Mouse (Mus musculus): ENCODE measurements around the gene 1600015I10Rik. TPM values are rescaled to one million over a fixed set of nuclear protein-coding genes. Genes with fewer than 3 reads are reported as not detected.

The 1600015I10Rik gene
- polyA plus RNA-seq, 1 experiment from 2014 or later = not detected

DNA sequence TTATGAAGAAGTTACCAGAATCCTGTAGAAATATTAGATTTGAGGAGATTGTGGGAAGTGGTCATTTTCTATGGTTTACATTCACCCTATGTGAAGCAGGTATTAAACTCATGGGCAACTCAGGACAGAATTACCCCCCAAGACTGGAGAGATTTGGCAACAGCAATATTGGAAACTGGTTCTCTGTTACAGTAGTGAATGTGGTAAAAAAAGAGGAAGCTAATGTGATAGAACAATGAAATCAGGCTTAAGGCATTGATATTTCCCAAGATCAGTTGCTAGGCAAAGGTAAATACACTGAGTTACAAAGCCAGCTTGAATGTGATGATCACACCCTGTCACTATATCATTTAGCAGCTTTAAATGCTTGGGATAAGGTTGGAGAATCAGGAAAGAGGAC is 38.2 kb downstream of the 1600015I10Rik start:
- Histone ChIP-seq H3K4me2 (no peak overlapping the region), H3K9me3 (replicated peaks) (no peaks in the 10 kb centered on the region), H3K4me3 (replicated peaks) (no peak overlapping the region), H3K4me1 (replicated peaks) (no peaks in the 10 kb centered on the region), H3K27ac (no peak overlapping the region), H3K9ac (no peak overlapping the region), H3K27me3 (no peaks in the 10 kb centered on the region), H3K36me3 (no peaks in the 10 kb centered on the region)
- ATAC-seq (ENCODE audit: low read depth) = no peak
- DNase-seq = no peak

DNA sequence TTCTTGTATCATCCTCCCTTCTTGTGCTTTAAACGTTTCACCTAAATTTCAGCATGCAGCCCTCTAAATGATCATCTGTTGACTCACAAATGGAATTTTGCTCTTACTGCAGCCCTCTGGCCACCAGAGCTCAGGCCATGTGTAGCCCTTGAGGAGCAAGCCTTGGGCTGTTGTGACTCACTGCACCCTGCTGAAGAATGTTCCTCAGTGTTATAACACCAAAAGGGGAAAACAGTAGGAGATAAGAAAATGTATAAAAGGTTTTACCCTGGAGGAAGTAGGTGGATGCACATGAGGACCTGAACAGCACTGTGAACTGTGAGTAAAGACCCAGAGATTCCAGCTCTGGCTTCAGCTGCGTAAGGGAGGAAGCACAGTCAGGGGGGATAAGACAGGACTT is 45.0 kb downstream of the 1600015I10Rik start, which contains the start of gene Doxl2:
TSS of gene Doxl2 (plus strand) at position 301 of the 400 bp plus-strand sequence.
- no peak within 1 kb of the TSS for H3K4me2 ChIP-seq
- H3K9ac ChIP-seq = no peak within 1 kb of the TSS
- no peaks in the 10 kb centered on the region for H3K9me3 ChIP-seq (replicated peaks)
- ATAC-seq (ENCODE audit: low read depth) (no peak), DNase-seq (no peak)
- WGBS (ENCODE audit: insufficient replicate concordance) = 66% methylated on average over 2 of the region's 2 CpGs
- H3K27me3 ChIP-seq = no peaks in the 10 kb centered on the region
- no peak within 1 kb of the TSS for H3K27ac ChIP-seq
- no peak within 1 kb of the TSS for H3K4me3 ChIP-seq (replicated peaks)
- H3K4me1 ChIP-seq (replicated peaks) = no peaks in the 10 kb centered on the region
- no peaks in the 10 kb centered on the region for H3K36me3 ChIP-seq

DNA sequence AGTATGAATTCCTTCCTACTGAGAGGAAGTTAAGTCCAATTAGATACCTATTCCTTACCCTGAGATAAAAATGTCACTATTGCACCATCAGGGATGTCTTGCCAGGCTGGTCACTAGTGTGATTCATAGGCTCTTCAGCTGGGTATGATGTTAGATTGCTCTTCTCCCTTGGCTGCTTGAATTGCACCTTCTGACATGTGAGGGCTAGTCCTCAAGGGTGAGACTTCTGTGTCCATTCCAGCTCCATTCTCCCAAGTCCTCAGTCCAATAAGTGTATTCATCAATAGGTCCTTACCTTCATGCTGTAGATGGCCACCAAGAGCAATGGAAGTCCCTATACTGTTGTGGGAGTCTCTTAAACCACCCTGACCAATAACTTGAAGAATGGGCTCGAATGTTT is 49.9 kb downstream of the 1600015I10Rik start:
- Histone ChIP-seq H3K4me1 (replicated peaks) (no peaks in the 10 kb centered on the region), H3K4me3 (replicated peaks) (no peak overlapping the region), H3K27ac (no peak overlapping the region), H3K27me3 (no peaks in the 10 kb centered on the region), H3K36me3 (no peaks in the 10 kb centered on the region), H3K9ac (no peak overlapping the region), H3K4me2 (no peak overlapping the region), H3K9me3 (replicated peaks) (no peaks in the 10 kb centered on the region)
- WGBS (ENCODE audit: insufficient replicate concordance) = 28% methylated on average over 1 of the region's 1 CpGs
- ATAC-seq (ENCODE audit: low read depth) = no peak
- no peak for DNase-seq

DNA sequence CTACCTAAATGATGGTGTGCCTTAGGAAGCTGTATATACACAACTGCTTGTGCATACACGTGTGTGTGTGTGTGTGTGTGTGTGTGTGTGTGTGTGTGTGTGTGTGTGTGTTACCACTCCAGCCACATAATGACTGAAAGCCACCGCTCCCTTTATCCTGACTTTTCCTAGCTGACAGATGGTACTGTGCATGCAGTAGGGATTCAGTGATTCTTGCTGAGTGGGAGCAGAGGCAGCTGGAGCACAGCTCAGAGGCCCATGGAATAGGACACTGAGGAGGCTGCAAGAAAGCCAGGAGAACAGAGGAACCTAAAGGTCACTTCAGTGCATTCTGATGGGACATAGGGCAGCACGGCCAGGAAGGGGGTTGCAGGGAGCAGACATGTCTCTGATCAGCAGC is 52.6 kb downstream of the 1600015I10Rik start:
- no peak overlapping the region for H3K4me3 ChIP-seq (replicated peaks)
- H3K4me2 ChIP-seq = no peak overlapping the region
- no peaks in the 10 kb centered on the region for H3K9me3 ChIP-seq (replicated peaks)
- H3K27ac ChIP-seq = no peak overlapping the region
- H3K27me3 ChIP-seq = no peaks in the 10 kb centered on the region
- WGBS (ENCODE audit: insufficient replicate concordance) = 39% methylated on average over 3 of the region's 3 CpGs
- H3K36me3 ChIP-seq = no peaks in the 10 kb centered on the region
- DNase-seq = no peak
- no peak overlapping the region for H3K9ac ChIP-seq
- ATAC-seq (ENCODE audit: low read depth) = no peak
- H3K4me1 ChIP-seq (replicated peaks) = no peaks in the 10 kb centered on the region

Other genes with a start within 250 kb of the 1600015I10Rik start
- 11.6 and 12.3 TPM in 2 replicates for gene Gimap4, start 245.3 kb upstream of the 1600015I10Rik start, polyA plus RNA-seq (2015; fragmentation: Nextera tagmentation; extraction: Ambion mirVana)
- gene Gimap6, start 221.7 kb upstream of the 1600015I10Rik start, polyA plus RNA-seq (2015; fragmentation: Nextera tagmentation; extraction: Ambion mirVana) = 8.4 and 9.4 TPM in 2 replicates
- gene Gm28053, start 211.3 kb upstream of the 1600015I10Rik start, polyA plus RNA-seq (2015; fragmentation: Nextera tagmentation; extraction: Ambion mirVana) = 1.6 TPM in 2 replicates
- gene Gimap7, start 211.3 kb upstream of the 1600015I10Rik start, polyA plus RNA-seq (2015; fragmentation: Nextera tagmentation; extraction: Ambion mirVana) = 0.10 and 0.14 TPM in 2 replicates
- gene Gimap1, start 190.8 kb upstream of the 1600015I10Rik start, polyA plus RNA-seq (2015; fragmentation: Nextera tagmentation; extraction: Ambion mirVana) = 6.4 and 6.5 TPM in 2 replicates
- gene Gimap5, start 183.7 kb upstream of the 1600015I10Rik start, polyA plus RNA-seq (2015; fragmentation: Nextera tagmentation; extraction: Ambion mirVana) = 2.8 and 3.3 TPM in 2 replicates
- 0.05 TPM in 1 of 2 replicates, not detected in the other for gene Gimap3, start 159.0 kb upstream of the 1600015I10Rik start, polyA plus RNA-seq (2015; fragmentation: Nextera tagmentation; extraction: Ambion mirVana)
- gene Tmem176a, start 89.0 kb upstream of the 1600015I10Rik start, polyA plus RNA-seq (2015; fragmentation: Nextera tagmentation; extraction: Ambion mirVana) = 72.2 and 77.0 TPM in 2 replicates
- 110 and 119 TPM in 2 replicates for gene Tmem176b, start 88.4 kb upstream of the 1600015I10Rik start, polyA plus RNA-seq (2015; fragmentation: Nextera tagmentation; extraction: Ambion mirVana)
- gene Aoc1, start 57.0 kb upstream of the 1600015I10Rik start, polyA plus RNA-seq (2015; fragmentation: Nextera tagmentation; extraction: Ambion mirVana) = not detected in 2 replicates
- not detected in 2 replicates for gene Doxl2, start 45.1 kb downstream of the 1600015I10Rik start, polyA plus RNA-seq (2015; fragmentation: Nextera tagmentation; extraction: Ambion mirVana)
- not detected in 2 replicates for gene Svs1, start 57.0 kb downstream of the 1600015I10Rik start, polyA plus RNA-seq (2015; fragmentation: Nextera tagmentation; extraction: Ambion mirVana)
- 0.25 and 0.39 TPM in 2 replicates for gene Gpnmb, start 106.7 kb downstream of the 1600015I10Rik start, polyA plus RNA-seq (2015; fragmentation: Nextera tagmentation; extraction: Ambion mirVana)
- 49.4 and 50.6 TPM in 2 replicates for gene Malsu1, start 143.9 kb downstream of the 1600015I10Rik start, polyA plus RNA-seq (2015; fragmentation: Nextera tagmentation; extraction: Ambion mirVana)